Mouse (Mus musculus): Measurements from ENCODE around the gene Orai3.

- no peak for TF ChIP-seq CTCF (IDR thresholded peaks at IDR 0.05; ENCODE audit: borderline replicate concordance, control insufficient read depth, extremely low read depth, insufficient read depth, low read length, poor library complexity)
- no peak for TF ChIP-seq POLR2A (IDR thresholded peaks at IDR 0.05; ENCODE audit: control insufficient read depth, extremely low read depth, insufficient read depth, low read length, poor library complexity)
Measured at GRCm38 (mm10) chr7:127801010-127801621, 31.5 kb downstream of the Orai3 start.
